Mouse (Mus musculus) ES-Bruce4 (cell line): ENCODE data around the gene Ccdc61.

ENCODE experiments used
- CTCF ChIP-seq: IDR thresholded peaks from one replicate; pipeline ENCODE4 v1.8.1; 2011; ENCODE audit warnings: low read depth, low read length
- POLR2A ChIP-seq: IDR thresholded peaks from one replicate; pipeline ENCODE4 v1.8.1; 2011; ENCODE audit warnings: low read length; ENCODE audit not compliant: insufficient read depth

DNA sequence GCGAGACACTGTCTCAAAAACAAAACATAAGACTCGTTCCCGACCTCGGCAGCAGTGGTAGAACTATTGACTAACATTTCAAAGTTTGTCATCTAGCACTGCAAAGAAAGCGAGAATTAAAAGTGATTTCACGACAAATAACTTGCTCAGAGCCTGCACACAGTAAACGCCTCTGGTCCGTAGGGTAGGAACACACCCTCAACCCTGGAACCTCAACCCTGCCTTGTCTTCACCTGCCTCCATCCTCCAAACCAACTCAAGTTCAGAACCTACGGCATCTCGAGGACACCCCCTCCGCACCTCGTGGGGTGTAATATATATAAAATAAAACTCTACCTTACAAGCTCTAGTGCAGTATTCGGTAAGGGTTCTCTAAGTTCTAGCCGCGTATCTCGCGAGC is 418 bp downstream of the Ccdc61 start:
- TF ChIP-seq CTCF (no peak), POLR2A (no peak)
